Mouse (Mus musculus): Measurements from ENCODE around the gene Ubc. TPM values are rescaled to one million over a fixed set of nuclear protein-coding genes. Genes with fewer than 3 reads are reported as not detected.

Ubc gene
- polyA plus RNA-seq, 1 experiment from 2014 or later = 1,143 TPM

GRCm38 (mm10) chr5:125406322-125407016 lies 16.5 kb upstream of the Ubc start:
- no peak for DNase-seq (ENCODE audit: low spot score)
- H3K4me2 ChIP-seq (ENCODE audit: low read depth) = peak overlapping the region; percentile 78
- H3K4me1 ChIP-seq (ENCODE audit: control insufficient read depth, insufficient read depth, low read length) = peaks cover 3% of the 10 kb centered on the region; the same call in 1 of the 2 replicates
- 2% methylated on average over 20 of the region's 20 CpGs for WGBS
- H3K4me3 ChIP-seq (ENCODE audit: low read depth, low read length) = peak overlapping the region; percentile 51
- ATAC-seq (ENCODE audit: insufficient read depth, low FRiP score, low TSS enrichment) = no peak
- no peaks in the 10 kb centered on the region for H3K27me3 ChIP-seq (ENCODE audit: control insufficient read depth, insufficient read depth, low read length)
- H3K27ac ChIP-seq (ENCODE audit: low read depth, low read length) = peak overlapping the region; percentile 49
- peak overlapping the region; percentile 56 for H3K9ac ChIP-seq (ENCODE audit: low read length)
- no peaks in the 10 kb centered on the region for H3K36me3 ChIP-seq (ENCODE audit: control insufficient read depth, insufficient read depth, low read length)
- H3K9me3 ChIP-seq (ENCODE audit: control insufficient read depth, low read length) = no peaks in the 10 kb centered on the region

- peaks cover 3% of the 10 kb centered on the region; the same call in 1 of the 2 replicates for H3K4me1 ChIP-seq (ENCODE audit: control insufficient read depth, insufficient read depth, low read length)
- peak overlapping the region; percentile 56 for H3K9ac ChIP-seq (ENCODE audit: low read length)
- H3K9me3 ChIP-seq (ENCODE audit: control insufficient read depth, low read length) = no peaks in the 10 kb centered on the region
- H3K4me2 ChIP-seq (ENCODE audit: low read depth) = peak overlapping the region; percentile 78
- H3K36me3 ChIP-seq (ENCODE audit: control insufficient read depth, insufficient read depth, low read length) = no peaks in the 10 kb centered on the region
- WGBS = under 1% methylated on average over 31 of the region's 31 CpGs
- peak overlapping the region; percentile 51 for H3K4me3 ChIP-seq (ENCODE audit: low read depth, low read length)
- no peaks in the 10 kb centered on the region for H3K27me3 ChIP-seq (ENCODE audit: control insufficient read depth, insufficient read depth, low read length)
- 0 out of 2 replicates have a peak overlapping the region, but pooled peaks have one; percentile 23 for H3K27ac ChIP-seq (ENCODE audit: low read depth, low read length)
- peak; percentile 57 for ATAC-seq (ENCODE audit: insufficient read depth, low FRiP score, low TSS enrichment)
- DNase-seq (ENCODE audit: low spot score) = peak; percentile 90
These were observed 15.7 kb upstream of the Ubc start for GRCm38 (mm10) chr5:125405546-125406248.

GRCm38 (mm10) chr5:125404903-125405545 lies 15.0 kb upstream of the Ubc start:
- peak overlapping the region; percentile 51 for H3K4me3 ChIP-seq (ENCODE audit: low read depth, low read length)
- H3K4me1 ChIP-seq (ENCODE audit: control insufficient read depth, insufficient read depth, low read length) = peaks cover 3% of the 10 kb centered on the region; the same call in 1 of the 2 replicates
- DNase-seq (ENCODE audit: low spot score) = peak; percentile 82
- peak overlapping the region; percentile 66 for H3K4me2 ChIP-seq (ENCODE audit: low read depth)
- no peaks in the 10 kb centered on the region for H3K9me3 ChIP-seq (ENCODE audit: control insufficient read depth, low read length)
- H3K9ac ChIP-seq (ENCODE audit: low read length) = peak overlapping the region; percentile 53
- H3K36me3 ChIP-seq (ENCODE audit: control insufficient read depth, insufficient read depth, low read length) = no peaks in the 10 kb centered on the region
- H3K27ac ChIP-seq (ENCODE audit: low read depth, low read length) = peak overlapping the region; percentile 23; the same call in 1 of the 2 replicates
- under 1% methylated on average over 28 of the region's 28 CpGs for WGBS
- ATAC-seq (ENCODE audit: insufficient read depth, low FRiP score, low TSS enrichment) = peak; percentile 51
- no peaks in the 10 kb centered on the region for H3K27me3 ChIP-seq (ENCODE audit: control insufficient read depth, insufficient read depth, low read length)

GRCm38 (mm10) chr5:125404536-125404902 lies 14.5 kb upstream of the Ubc start:
- H3K4me3 ChIP-seq (ENCODE audit: low read depth, low read length) = peak overlapping the region; percentile 51
- no peaks in the 10 kb centered on the region for H3K36me3 ChIP-seq (ENCODE audit: control insufficient read depth, insufficient read depth, low read length)
- no peak for DNase-seq (ENCODE audit: low spot score)
- H3K4me1 ChIP-seq (ENCODE audit: control insufficient read depth, insufficient read depth, low read length) = peaks cover 3% of the 10 kb centered on the region; the same call in 1 of the 2 replicates
- H3K4me2 ChIP-seq (ENCODE audit: low read depth) = peak overlapping the region; percentile 66
- WGBS = 3% methylated on average over 7 of the region's 7 CpGs
- H3K9me3 ChIP-seq (ENCODE audit: control insufficient read depth, low read length) = no peaks in the 10 kb centered on the region
- peak overlapping the region; percentile 53 for H3K9ac ChIP-seq (ENCODE audit: low read length)
- ATAC-seq (ENCODE audit: insufficient read depth, low FRiP score, low TSS enrichment) = no peak
- H3K27ac ChIP-seq (ENCODE audit: low read depth, low read length) = peak overlapping the region; percentile 23; the same call in 1 of the 2 replicates
- no peaks in the 10 kb centered on the region for H3K27me3 ChIP-seq (ENCODE audit: control insufficient read depth, insufficient read depth, low read length)

GRCm38 (mm10) chr5:125403481-125404465 lies 13.8 kb upstream of the Ubc start:
- Histone ChIP-seq H3K36me3 (ENCODE audit: control insufficient read depth, insufficient read depth, low read length) (no peaks in the 10 kb centered on the region), H3K27me3 (ENCODE audit: control insufficient read depth, insufficient read depth, low read length) (no peaks in the 10 kb centered on the region), H3K9me3 (ENCODE audit: control insufficient read depth, low read length) (no peaks in the 10 kb centered on the region), H3K4me2 (ENCODE audit: low read depth) (peak overlapping the region; percentile 45), H3K27ac (ENCODE audit: low read depth, low read length) (no peak overlapping the region), H3K4me3 (ENCODE audit: low read depth, low read length) (peak overlapping the region; percentile 28), H3K9ac (ENCODE audit: low read length) (no peak overlapping the region), H3K4me1 (ENCODE audit: control insufficient read depth, insufficient read depth, low read length) (peaks cover 3% of the 10 kb centered on the region; the same call in 1 of the 2 replicates)
- ATAC-seq (ENCODE audit: insufficient read depth, low FRiP score, low TSS enrichment) = no peak
- 16% methylated on average over 31 of the region's 31 CpGs for WGBS
- DNase-seq (ENCODE audit: low spot score) = peak; percentile 80

- H3K27me3 ChIP-seq (ENCODE audit: control insufficient read depth, insufficient read depth, low read length) = no peaks in the 10 kb centered on the region
- H3K36me3 ChIP-seq (ENCODE audit: control insufficient read depth, insufficient read depth, low read length) = no peaks in the 10 kb centered on the region
- DNase-seq (ENCODE audit: low spot score) (no peak), ATAC-seq (ENCODE audit: insufficient read depth, low FRiP score, low TSS enrichment) (no peak)
- no peak overlapping the region for H3K4me3 ChIP-seq (ENCODE audit: low read depth, low read length)
- no peak overlapping the region for H3K9ac ChIP-seq (ENCODE audit: low read length)
- 45% methylated on average over 6 of the region's 6 CpGs for WGBS
- H3K27ac ChIP-seq (ENCODE audit: low read depth, low read length) = no peak overlapping the region
- H3K4me2 ChIP-seq (ENCODE audit: low read depth) = no peak overlapping the region
- H3K9me3 ChIP-seq (ENCODE audit: control insufficient read depth, low read length) = no peaks in the 10 kb centered on the region
- H3K4me1 ChIP-seq (ENCODE audit: control insufficient read depth, insufficient read depth, low read length) = peaks cover 3% of the 10 kb centered on the region; the same call in 1 of the 2 replicates
These were observed 13.0 kb upstream of the Ubc start for GRCm38 (mm10) chr5:125402991-125403390.

- H3K4me1 ChIP-seq (ENCODE audit: control insufficient read depth, insufficient read depth, low read length) = peaks cover 3% of the 10 kb centered on the region; the same call in 1 of the 2 replicates
- no peaks in the 10 kb centered on the region for H3K9me3 ChIP-seq (ENCODE audit: control insufficient read depth, low read length)
- H3K27ac ChIP-seq (ENCODE audit: low read depth, low read length) = no peak overlapping the region
- H3K27me3 ChIP-seq (ENCODE audit: control insufficient read depth, insufficient read depth, low read length) = no peaks in the 10 kb centered on the region
- H3K4me2 ChIP-seq (ENCODE audit: low read depth) = no peak overlapping the region
- no peaks in the 10 kb centered on the region for H3K36me3 ChIP-seq (ENCODE audit: control insufficient read depth, insufficient read depth, low read length)
- 51% methylated on average over 10 of the region's 10 CpGs for WGBS
- no peak for ATAC-seq (ENCODE audit: insufficient read depth, low FRiP score, low TSS enrichment)
- no peak for DNase-seq (ENCODE audit: low spot score)
- H3K4me3 ChIP-seq (ENCODE audit: low read depth, low read length) = no peak overlapping the region
- no peak overlapping the region for H3K9ac ChIP-seq (ENCODE audit: low read length)
These were observed 12.5 kb upstream of the Ubc start for GRCm38 (mm10) chr5:125402476-125402875.

GRCm38 (mm10) chr5:125400903-125401302 lies 10.9 kb upstream of the Ubc start:
- Histone ChIP-seq H3K9ac (ENCODE audit: low read length) (no peak overlapping the region), H3K4me2 (ENCODE audit: low read depth) (no peak overlapping the region), H3K27ac (ENCODE audit: low read depth, low read length) (no peak overlapping the region), H3K36me3 (ENCODE audit: control insufficient read depth, insufficient read depth, low read length) (no peaks in the 10 kb centered on the region), H3K27me3 (ENCODE audit: control insufficient read depth, insufficient read depth, low read length) (no peaks in the 10 kb centered on the region), H3K9me3 (ENCODE audit: control insufficient read depth, low read length) (no peaks in the 10 kb centered on the region), H3K4me1 (ENCODE audit: control insufficient read depth, insufficient read depth, low read length) (no peaks in the 10 kb centered on the region), H3K4me3 (ENCODE audit: low read depth, low read length) (no peak overlapping the region)
- WGBS = 67% methylated on average over 7 of the region's 7 CpGs
- DNase-seq (ENCODE audit: low spot score) = no peak
- no peak for ATAC-seq (ENCODE audit: insufficient read depth, low FRiP score, low TSS enrichment)
